ENCODE assay signal across 8 mouse cellular contexts in the genomic region with DNA sequence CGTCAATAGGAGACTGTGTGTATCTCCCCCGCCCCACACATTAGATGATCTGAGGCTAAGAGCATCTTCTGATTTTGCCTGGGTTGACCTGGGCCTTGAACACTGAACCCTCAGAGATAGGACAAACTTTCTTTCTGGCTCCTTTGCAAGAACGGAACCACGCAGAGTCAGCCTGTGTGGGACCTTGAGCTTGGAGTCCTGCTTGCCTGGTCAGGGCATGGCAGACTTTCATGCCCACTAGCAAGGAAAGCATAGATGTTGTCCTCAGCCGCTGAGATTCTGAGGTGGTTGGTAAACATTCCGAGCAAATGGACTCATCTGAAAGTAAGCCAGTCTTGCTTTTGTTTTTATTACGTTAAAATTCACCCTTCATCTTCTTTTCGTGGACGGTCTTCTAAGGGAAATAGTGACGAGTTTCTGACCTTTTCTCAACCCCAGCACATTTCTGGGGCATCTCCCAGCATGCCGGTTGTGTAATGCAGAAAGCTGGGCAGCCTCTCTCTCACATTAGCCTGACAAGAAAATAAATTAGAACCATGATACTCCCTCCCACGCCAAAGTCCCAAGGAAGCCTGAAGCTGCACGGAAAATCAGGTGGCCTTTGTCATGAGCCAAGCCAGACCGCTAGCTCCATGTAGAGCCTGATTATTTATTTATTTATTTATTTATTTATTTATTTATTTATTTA.
DNase-seq lines count a peak whose midpoint lies in the region; ATAC-seq and TF ChIP-seq lines count a peak whose summit lies in the region.

No protein-coding gene starts in this region.

- H3K27me3 ChIP-seq in stomach, postnatal 0 days (ENCODE audit: control insufficient read depth, insufficient read depth, low read length): no peaks in the 10 kb centered on the region

- no peak overlapping the region for H3K9ac ChIP-seq in stomach, postnatal 0 days (ENCODE audit: low read length)

- intact Hi-C loops in left cerebral cortex, postnatal 14 days (cut with DNase I): loop anchor here (5.0 kb wide), 4 partner anchors 80 to 310 kb away; partner anchors contain the start of genes Camkmt, Ppm1b and Prepl

- peak; percentile 11 to 48 for DNase-seq in left cerebral cortex, postnatal 14 days (ENCODE audit: low spot score in 2 of 2)
- DNase-seq in left cerebral cortex, adult 18-20 months (ENCODE audit: low spot score in 2 of 2): no peak
- peak; percentile 54 for DNase-seq in adrenal gland, postnatal 25 days
- DNase-seq in fat pad, adult 2 months (ENCODE audit: extremely low read depth, low read depth, low spot score): peak; percentile 69
- DNase-seq in lung, adult 18-20 months: peak; percentile 22 to 38
- DNase-seq in stomach, postnatal 0 days (ENCODE audit: low spot score): no peak
- DNase-seq in spleen, postnatal 36 days (ENCODE audit: low spot score in 2 of 2): no peak
- no peak for DNase-seq in testis, postnatal 10 days (ENCODE audit: low spot score)

- H3K27ac ChIP-seq in stomach, postnatal 0 days (replicated peaks): no peak overlapping the region

- no peak for TF ChIP-seq EP300 in stomach, postnatal 0 days (optimal IDR thresholded peaks at IDR 0.05)

- no peak overlapping the region for H3K4me2 ChIP-seq in stomach, postnatal 0 days (replicated peaks; ENCODE audit: low read depth)

- no peaks in the 10 kb centered on the region for H3K4me1 ChIP-seq in stomach, postnatal 0 days (replicated peaks; ENCODE audit: control insufficient read depth, insufficient read depth)

- ATAC-seq in stomach, postnatal 0 days (ENCODE audit: low FRiP score, low TSS enrichment): 0 out of 2 replicates have a peak, but pooled peaks have one; percentile 9

- H3K36me3 ChIP-seq in stomach, postnatal 0 days (ENCODE audit: control insufficient read depth, insufficient read depth, low read length): no peaks in the 10 kb centered on the region

- WGBS in stomach, postnatal 0 days: 61% methylated on average over 14 of the region's 14 CpGs

- H3K9me3 ChIP-seq in stomach, postnatal 0 days (ENCODE audit: control insufficient read depth, low read length): no peaks in the 10 kb centered on the region

- no peak for TF ChIP-seq CTCF in stomach, postnatal 0 days (IDR thresholded peaks at IDR 0.05; ENCODE audit: low read depth)

- H3K4me3 ChIP-seq in stomach, postnatal 0 days (ENCODE audit: low read depth, low read length): no peak overlapping the region

Comparison
In these comparisons a context has a peak if more than half of its experiments do, and no peak if none do; other contexts are left out.
1. DNase-seq: peak in left cerebral cortex, postnatal 14 days (2 of 2), adrenal gland, postnatal 25 days (single experiment), fat pad, adult 2 months (single experiment) and lung, adult 18-20 months (2 of 2); none in left cerebral cortex, adult 18-20 months (0 of 2), stomach, postnatal 0 days (single experiment), spleen, postnatal 36 days (0 of 2) and testis, postnatal 10 days (single experiment).